Mouse (Mus musculus) limb, embryonic 14.5 days (tissue): ENCODE data around the gene Tmem132c. TPM values are rescaled to one million over a fixed set of nuclear protein-coding genes. Genes with fewer than 3 reads are reported as not detected.

Experiments
- ATAC-seq: fragments of 200-750 bp; cut with Nextera tagmentation; 2 replicates; pipeline ENCODE4 v1.8.0; 2017; ENCODE audit warnings: low read depth, moderate number of reproducible peaks, moderate TSS enrichment; ENCODE audit not compliant: low FRiP score
- DNase-seq: peaks from one replicate; pipeline ENCODE4 v3.0.0-alpha.2; 2015; ENCODE audit warnings: low spot score
- H3K27ac ChIP-seq: fragments of 300-500 bp; sonication (generic); replicated peaks from 2 replicates; pipeline ENCODE4 v1.5.1; 2014; ENCODE audit warnings: low read depth, mild to moderate bottlenecking, low read length, moderate library complexity, mixed read lengths
- H3K27me3 ChIP-seq: fragments of 300-500 bp; sonication (generic); 2 replicates; pipeline ENCODE4 v1.6.1; 2014; ENCODE audit warnings: low read length, mixed read lengths; ENCODE audit not compliant: control insufficient read depth, insufficient read depth
- H3K36me3 ChIP-seq: fragments of 300-500 bp; sonication (generic); 2 replicates; pipeline ENCODE4 v1.6.1; 2014; ENCODE audit warnings: mild to moderate bottlenecking, low read length, moderate library complexity, mixed read lengths; ENCODE audit not compliant: control insufficient read depth, insufficient read depth
- H3K4me1 ChIP-seq: fragments of 300-500 bp; sonication (generic); 2 replicates; pipeline ENCODE4 v1.6.1; 2014; ENCODE audit warnings: antibody characterized with exemption, low read length, mixed read lengths; ENCODE audit not compliant: control insufficient read depth, insufficient read depth
- H3K4me2 ChIP-seq: fragments of 300-500 bp; sonication (generic); replicated peaks from 2 replicates; pipeline ENCODE4 v1.6.1; 2014; ENCODE audit warnings: low read depth, mild to moderate bottlenecking, low read length, moderate library complexity; ENCODE audit not compliant: severe bottlenecking
- H3K4me3 ChIP-seq: fragments of 300-500 bp; sonication (generic); replicated peaks from 2 replicates; pipeline ENCODE4 v1.5.1; 2014; ENCODE audit warnings: low read length
- H3K9ac ChIP-seq: fragments of 300-500 bp; sonication (generic); 2 replicates; pipeline ENCODE4 v1.6.1; 2014; ENCODE audit warnings: mild to moderate bottlenecking, low read depth, low read length, moderate library complexity; ENCODE audit not compliant: severe bottlenecking
- H3K9me3 ChIP-seq: fragments of 300-500 bp; sonication (generic); 2 replicates; pipeline ENCODE4 v1.6.1; 2016; ENCODE audit warnings: low read length; ENCODE audit not compliant: control insufficient read depth
- POLR2A ChIP-seq: fragments of 200-500 bp; IDR thresholded peaks from 2 replicates; pipeline ENCODE4 v1.8.0; 2012; ENCODE audit warnings: inconsistent platforms, mild to moderate bottlenecking, moderate library complexity, borderline replicate concordance; ENCODE audit not compliant: insufficient read depth, insufficient read length; ENCODE audit errors: extremely low read depth
- WGBS: fragments of 180-500 bp; shearing (Covaris S2); extraction: QIAGEN DNeasy Blood & Tissue Kit; methylation state at CpG from one replicate; pipeline ENCODE4 v1.1.7; 2014; 5-methylcytosine and 5-hydroxymethylcytosine counted together
- polyA plus RNA-seq, 2 experiments: library from polyadenylated mRNA; depleted of rRNA in 1 of 2; stranded (reverse) in 1 of 2; unstranded in 1 of 2; fragments of >200 nt; fragmentation: Nextera tagmentation in 1 of 2; extraction: Ambion mirVana in 1 of 2; gene quantifications; 2 replicates each; pipeline versions ENCODE4 v1.2.1 to v1.2.3; 2012 to 2014

Gene Tmem132c
- polyA plus RNA-seq, 2 experiments = 27.2 to 33.2 TPM

DNA sequence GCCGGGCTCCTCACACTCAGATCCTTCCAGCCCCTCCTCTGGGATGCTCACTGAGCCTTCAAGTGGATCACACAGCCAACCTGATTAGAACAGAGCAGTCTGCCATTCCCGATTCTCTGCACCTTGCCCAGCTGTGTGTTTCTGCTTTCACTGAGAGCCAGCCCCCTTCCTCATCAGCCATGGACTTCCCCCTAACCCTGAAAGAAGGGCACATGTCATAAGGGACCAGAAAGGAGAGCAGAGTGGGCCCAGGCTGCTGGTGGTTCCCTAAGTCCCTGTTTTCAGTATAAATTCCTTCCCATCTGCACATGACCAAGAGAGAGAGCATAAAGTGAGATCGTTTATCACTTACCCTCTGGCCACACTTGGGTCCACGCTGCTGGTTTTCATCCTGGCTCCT lies 39.6 kb downstream of the Tmem132c start:
- H3K4me2 ChIP-seq = no peak overlapping the region
- no peak for TF ChIP-seq POLR2A
- 0 out of 2 replicates have a peak, but pooled peaks cover 10% of the 10 kb centered on the region for H3K4me1 ChIP-seq
- ATAC-seq (no peak), DNase-seq (no peak)
- no peaks in the 10 kb centered on the region for H3K27me3 ChIP-seq
- 53% methylated on average over 4 of the region's 4 CpGs for WGBS
- H3K27ac ChIP-seq = no peak overlapping the region
- no peak overlapping the region for H3K4me3 ChIP-seq
- no peak overlapping the region for H3K9ac ChIP-seq
- H3K36me3 ChIP-seq = no peaks in the 10 kb centered on the region
- no peaks in the 10 kb centered on the region for H3K9me3 ChIP-seq

DNA sequence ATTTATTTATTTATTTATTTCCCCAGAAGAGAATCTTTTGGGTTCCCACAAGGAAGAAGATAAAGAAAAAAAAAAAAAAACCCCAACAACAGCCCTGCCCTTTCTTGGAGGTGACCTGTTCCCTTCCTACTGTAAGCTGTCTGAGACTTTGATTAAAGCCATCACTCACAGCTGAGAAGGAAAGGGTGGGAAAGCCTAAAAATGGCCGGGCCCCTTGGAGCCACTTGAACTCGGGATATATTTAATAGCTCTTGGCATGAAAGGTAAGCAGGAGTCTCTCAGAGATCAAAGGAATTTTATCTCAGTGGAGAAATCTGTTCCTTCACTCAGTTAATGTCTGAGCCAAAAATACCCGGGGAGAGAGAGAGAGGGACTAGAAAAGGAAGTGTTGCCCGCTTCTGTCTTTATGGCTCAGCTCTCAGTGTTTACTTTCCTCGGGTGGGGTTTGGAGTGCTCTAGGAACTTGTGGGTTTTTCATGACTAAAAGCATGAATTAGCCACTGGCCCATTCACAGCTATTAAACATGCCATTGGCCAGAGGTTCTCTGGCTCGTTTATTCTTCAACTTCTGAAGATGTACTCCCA lies 41.0 kb downstream of the Tmem132c start:
- Histone ChIP-seq H3K4me2 (no peak overlapping the region), H3K27ac (no peak overlapping the region), H3K9me3 (no peaks in the 10 kb centered on the region), H3K9ac (no peak overlapping the region), H3K4me3 (no peak overlapping the region), H3K4me1 (0 out of 2 replicates have a peak, but pooled peaks cover 10% of the 10 kb centered on the region), H3K27me3 (no peaks in the 10 kb centered on the region), H3K36me3 (no peaks in the 10 kb centered on the region)
- 11% methylated on average over 6 of the region's 6 CpGs for WGBS
- DNase-seq (no peak), ATAC-seq (no peak)
- no peak for TF ChIP-seq POLR2A

GRCm38 (mm10) chr5:127286886-127287285 lies 45.3 kb downstream of the Tmem132c start:
- WGBS = 47% methylated on average over 5 of the region's 5 CpGs
- no peaks in the 10 kb centered on the region for H3K27me3 ChIP-seq
- no peak overlapping the region for H3K4me2 ChIP-seq
- H3K4me3 ChIP-seq = no peak overlapping the region
- no peak overlapping the region for H3K27ac ChIP-seq
- TF ChIP-seq POLR2A = no peak
- H3K36me3 ChIP-seq = no peaks in the 10 kb centered on the region
- peaks cover 21% of the 10 kb centered on the region for H3K4me1 ChIP-seq
- no peak for DNase-seq
- no peak overlapping the region for H3K9ac ChIP-seq
- H3K9me3 ChIP-seq = no peaks in the 10 kb centered on the region; the same call in 1 of the 2 replicates
- no peak for ATAC-seq

- WGBS = 91% methylated on average over 8 of the region's 8 CpGs
Observed at GRCm38 (mm10) chr5:127289659-127290058, 48.1 kb downstream of the Tmem132c start.

GRCm38 (mm10) chr5:127290461-127291250 lies 49.0 kb downstream of the Tmem132c start:
- DNase-seq (no peak), ATAC-seq (peak; percentile 58)
- no peak overlapping the region for H3K27ac ChIP-seq
- no peak overlapping the region for H3K4me3 ChIP-seq
- peaks cover 17% of the 10 kb centered on the region for H3K4me1 ChIP-seq
- 33% methylated on average over 17 of the region's 17 CpGs for WGBS
- H3K9me3 ChIP-seq = no peaks in the 10 kb centered on the region; the same call in 1 of the 2 replicates
- H3K4me2 ChIP-seq = 0 out of 2 replicates have a peak overlapping the region, but pooled peaks have one; percentile 8
- H3K27me3 ChIP-seq = no peaks in the 10 kb centered on the region
- H3K9ac ChIP-seq = no peak overlapping the region
- H3K36me3 ChIP-seq = no peaks in the 10 kb centered on the region
- TF ChIP-seq POLR2A = no peak

More at GRCm38 (mm10) chr5:127289659-127290058, 48.1 kb downstream of the Tmem132c start:
- peaks cover 17% of the 10 kb centered on the region for H3K4me1 ChIP-seq
- H3K9me3 ChIP-seq = no peaks in the 10 kb centered on the region; the same call in 1 of the 2 replicates
- H3K36me3 ChIP-seq = no peaks in the 10 kb centered on the region
- no peaks in the 10 kb centered on the region for H3K27me3 ChIP-seq
- ATAC-seq = no peak
- no peak for DNase-seq
- no peak overlapping the region for H3K27ac ChIP-seq
- H3K4me3 ChIP-seq = no peak overlapping the region
- H3K9ac ChIP-seq = no peak overlapping the region
- no peak overlapping the region for H3K4me2 ChIP-seq
- TF ChIP-seq POLR2A = no peak
